Mouse (Mus musculus) cerebellum, adult 2 months (tissue): Measurements from ENCODE around the gene Banp.

ENCODE experiments used
- CTCF ChIP-seq: fragments of 200-500 bp; IDR thresholded peaks from 2 replicates; pipeline ENCODE4 v1.5.1; 2011; ENCODE audit warnings: low read depth, mild to moderate bottlenecking, control low read depth, low read length, moderate library complexity, borderline replicate concordance; ENCODE audit not compliant: insufficient read depth
- POLR2A ChIP-seq: fragments of 200-500 bp; IDR thresholded peaks from 2 replicates; pipeline ENCODE4 v1.6.1; 2011; ENCODE audit warnings: low read length, control low read depth, borderline replicate concordance; ENCODE audit not compliant: insufficient read depth

GRCm38 (mm10) chr8:121907587-121908248 lies 41.8 kb upstream of the Banp start, which contains the start of gene Slc7a5:
- TF ChIP-seq CTCF (no peak), POLR2A (peak; percentile 96)
